Mouse (Mus musculus) forebrain, embryonic 13.5 days (tissue): Measurements from ENCODE around the gene Tmsb4x. TPM values are rescaled to one million over a fixed set of nuclear protein-coding genes. Genes with fewer than 3 reads are reported as not detected.

Source experiments
- ATAC-seq: fragments of 200-750 bp; cut with Nextera tagmentation; 2 replicates; pipeline ENCODE4 v1.8.0; 2017
- H3K27ac ChIP-seq: fragments of 300-500 bp; sonication (generic); 2 replicates; pipeline ENCODE4 v1.5.1; 2015; ENCODE audit warnings: inconsistent platforms, mild to moderate bottlenecking, moderate library complexity
- H3K27me3 ChIP-seq: fragments of 300-500 bp; sonication (generic); 2 replicates; pipeline ENCODE4 v1.6.1; 2015; ENCODE audit warnings: mild to moderate bottlenecking, inconsistent platforms
- H3K36me3 ChIP-seq: fragments of 300-500 bp; sonication (generic); 2 replicates; pipeline ENCODE4 v1.6.1; 2015; ENCODE audit warnings: mild to moderate bottlenecking, inconsistent platforms; ENCODE audit not compliant: poor library complexity, severe bottlenecking
- H3K4me1 ChIP-seq: fragments of 300-500 bp; sonication (generic); 2 replicates; pipeline ENCODE4 v1.6.1; 2015; ENCODE audit warnings: inconsistent platforms
- H3K4me2 ChIP-seq: fragments of 300-500 bp; sonication (generic); 2 replicates; pipeline ENCODE4 v1.6.1; 2015; ENCODE audit warnings: inconsistent platforms, mild to moderate bottlenecking, moderate library complexity
- H3K4me3 ChIP-seq: fragments of 300-500 bp; sonication (generic); 2 replicates; pipeline ENCODE4 v1.5.1; 2015; ENCODE audit warnings: mild to moderate bottlenecking, inconsistent platforms
- H3K9ac ChIP-seq: fragments of 300-500 bp; sonication (generic); 2 replicates; pipeline ENCODE4 v1.6.1; 2015; ENCODE audit warnings: mild to moderate bottlenecking, inconsistent platforms
- H3K9me3 ChIP-seq: fragments of 300-500 bp; sonication (generic); replicated peaks from 2 replicates; pipeline ENCODE4 v1.6.1; 2016; ENCODE audit warnings: inconsistent platforms
- WGBS: fragments of 180-500 bp; shearing (Covaris S2); methylation state at CpG from one replicate; pipeline ENCODE4 v1.1.7; 2015; 5-methylcytosine and 5-hydroxymethylcytosine counted together
- polyA plus RNA-seq: library from polyadenylated mRNA; unstranded; fragments of >200 nt; fragmentation: Nextera tagmentation; extraction: Ambion mirVana; gene quantifications from 2 replicates; pipeline ENCODE4 v1.2.1, GENCODE M21; 2015

Gene Tmsb4x
- polyA plus RNA-seq, 1 experiment from 2014 or later = 8,315 TPM

GRCm38 (mm10) chrX:167179961-167180642 lies 29.0 kb downstream of the Tmsb4x start:
- H3K4me2 ChIP-seq = no peak overlapping the region
- H3K4me1 ChIP-seq = no peaks in the 10 kb centered on the region
- H3K9me3 ChIP-seq = no peaks in the 10 kb centered on the region
- no peak for ATAC-seq
- no peak overlapping the region for H3K4me3 ChIP-seq
- H3K27ac ChIP-seq = no peak overlapping the region
- H3K27me3 ChIP-seq = peaks cover 8% of the 10 kb centered on the region; the same call in 1 of the 2 replicates
- no peak overlapping the region for H3K9ac ChIP-seq
- 75% methylated on average over 4 of the region's 4 CpGs for WGBS
- no peaks in the 10 kb centered on the region for H3K36me3 ChIP-seq

- no peak overlapping the region for H3K4me2 ChIP-seq
- no peak overlapping the region for H3K27ac ChIP-seq
- H3K4me1 ChIP-seq = no peaks in the 10 kb centered on the region
- no peak overlapping the region for H3K9ac ChIP-seq
- H3K9me3 ChIP-seq = no peaks in the 10 kb centered on the region
- peaks cover 8% of the 10 kb centered on the region; the same call in 1 of the 2 replicates for H3K27me3 ChIP-seq
- WGBS = 88% methylated on average over 3 of the region's 3 CpGs
- H3K36me3 ChIP-seq = no peaks in the 10 kb centered on the region
- no peak for ATAC-seq
- H3K4me3 ChIP-seq = no peak overlapping the region
Observed at GRCm38 (mm10) chrX:167179549-167179948, 29.6 kb downstream of the Tmsb4x start.

GRCm38 (mm10) chrX:167175319-167175718 lies 33.8 kb downstream of the Tmsb4x start:
- H3K36me3 ChIP-seq = no peaks in the 10 kb centered on the region
- H3K27me3 ChIP-seq = peaks cover 10% of the 10 kb centered on the region; the same call in 1 of the 2 replicates
- no peaks in the 10 kb centered on the region for H3K4me1 ChIP-seq
- no peak overlapping the region for H3K27ac ChIP-seq
- WGBS = 86% methylated on average over 6 of the region's 6 CpGs
- ATAC-seq = no peak
- no peaks in the 10 kb centered on the region for H3K9me3 ChIP-seq
- H3K9ac ChIP-seq = no peak overlapping the region
- H3K4me3 ChIP-seq = no peak overlapping the region
- no peak overlapping the region for H3K4me2 ChIP-seq

GRCm38 (mm10) chrX:167174311-167174710 lies 34.8 kb downstream of the Tmsb4x start:
- H3K27me3 ChIP-seq = peaks cover 11% of the 10 kb centered on the region; the same call in 1 of the 2 replicates
- 78% methylated on average over 3 of the region's 3 CpGs for WGBS

GRCm38 (mm10) chrX:167172256-167172655 lies 36.9 kb downstream of the Tmsb4x start:
- H3K27ac ChIP-seq = no peak overlapping the region
- ATAC-seq = no peak
- WGBS = 70% methylated on average over 2 of the region's 2 CpGs
- H3K4me1 ChIP-seq = no peaks in the 10 kb centered on the region
- no peaks in the 10 kb centered on the region for H3K9me3 ChIP-seq
- H3K4me2 ChIP-seq = no peak overlapping the region
- no peaks in the 10 kb centered on the region for H3K36me3 ChIP-seq
- H3K4me3 ChIP-seq = no peak overlapping the region
- H3K9ac ChIP-seq = no peak overlapping the region
- H3K27me3 ChIP-seq = peaks cover 13% of the 10 kb centered on the region; the same call in 1 of the 2 replicates

More at GRCm38 (mm10) chrX:167174311-167174710, 34.8 kb downstream of the Tmsb4x start:
- Histone ChIP-seq H3K4me1 (no peaks in the 10 kb centered on the region), H3K27ac (no peak overlapping the region), H3K36me3 (no peaks in the 10 kb centered on the region), H3K9me3 (no peaks in the 10 kb centered on the region), H3K4me2 (no peak overlapping the region), H3K4me3 (no peak overlapping the region), H3K9ac (no peak overlapping the region)
- ATAC-seq = no peak

GRCm38 (mm10) chrX:167171281-167171680 lies 37.8 kb downstream of the Tmsb4x start:
- Histone ChIP-seq H3K36me3 (no peaks in the 10 kb centered on the region), H3K27me3 (peaks cover 18% of the 10 kb centered on the region; the same call in 1 of the 2 replicates), H3K4me3 (no peak overlapping the region), H3K4me2 (no peak overlapping the region), H3K9ac (no peak overlapping the region), H3K9me3 (no peaks in the 10 kb centered on the region), H3K4me1 (no peaks in the 10 kb centered on the region), H3K27ac (no peak overlapping the region)
- no peak for ATAC-seq
- 86% methylated on average over 2 of the region's 2 CpGs for WGBS

GRCm38 (mm10) chrX:167167282-167167681 lies 41.8 kb downstream of the Tmsb4x start:
- 52% methylated on average over 2 of the region's 2 CpGs for WGBS
- Histone ChIP-seq H3K9me3 (no peaks in the 10 kb centered on the region), H3K27ac (no peak overlapping the region), H3K4me3 (no peak overlapping the region), H3K9ac (no peak overlapping the region), H3K4me1 (no peaks in the 10 kb centered on the region), H3K27me3 (peaks cover 18% of the 10 kb centered on the region; the same call in 1 of the 2 replicates), H3K36me3 (no peaks in the 10 kb centered on the region), H3K4me2 (no peak overlapping the region)
- ATAC-seq = no peak

- H3K27me3 ChIP-seq = peaks cover 15% of the 10 kb centered on the region; the same call in 1 of the 2 replicates
- H3K27ac ChIP-seq = no peak overlapping the region
- H3K4me1 ChIP-seq = no peaks in the 10 kb centered on the region
- H3K9me3 ChIP-seq = no peaks in the 10 kb centered on the region
- ATAC-seq = no peak
- no peak overlapping the region for H3K4me2 ChIP-seq
- no peak overlapping the region for H3K4me3 ChIP-seq
- 86% methylated on average over 1 of the region's 1 CpGs for WGBS
- H3K9ac ChIP-seq = no peak overlapping the region
- no peaks in the 10 kb centered on the region for H3K36me3 ChIP-seq
Observed at GRCm38 (mm10) chrX:167166051-167166450, 43.1 kb downstream of the Tmsb4x start.

- H3K4me1 ChIP-seq = no peaks in the 10 kb centered on the region
- no peak overlapping the region for H3K4me3 ChIP-seq
- H3K9me3 ChIP-seq = no peaks in the 10 kb centered on the region
- no peaks in the 10 kb centered on the region for H3K36me3 ChIP-seq
- H3K9ac ChIP-seq = no peak overlapping the region
- ATAC-seq = no peak
- H3K27ac ChIP-seq = no peak overlapping the region
- 84% methylated on average over 4 of the region's 4 CpGs for WGBS
- H3K27me3 ChIP-seq = peaks cover 12% of the 10 kb centered on the region; the same call in 1 of the 2 replicates
- no peak overlapping the region for H3K4me2 ChIP-seq
Observed at GRCm38 (mm10) chrX:167157691-167158090, 51.4 kb downstream of the Tmsb4x start.

Other genes with a start within 250 kb of the Tmsb4x start
- 0.08 and 0.13 TPM in 2 replicates for gene Tlr8, start 55.0 kb upstream of the Tmsb4x start, polyA plus RNA-seq
- gene Tlr7, start 121.2 kb upstream of the Tmsb4x start, polyA plus RNA-seq = 0.15 and 0.18 TPM in 2 replicates
- 13.6 and 15.5 TPM in 2 replicates for gene Prps2, start 173.4 kb upstream of the Tmsb4x start, polyA plus RNA-seq